Comparison of ENCODE assay signal across 17 mouse cellular contexts in the genomic region with DNA sequence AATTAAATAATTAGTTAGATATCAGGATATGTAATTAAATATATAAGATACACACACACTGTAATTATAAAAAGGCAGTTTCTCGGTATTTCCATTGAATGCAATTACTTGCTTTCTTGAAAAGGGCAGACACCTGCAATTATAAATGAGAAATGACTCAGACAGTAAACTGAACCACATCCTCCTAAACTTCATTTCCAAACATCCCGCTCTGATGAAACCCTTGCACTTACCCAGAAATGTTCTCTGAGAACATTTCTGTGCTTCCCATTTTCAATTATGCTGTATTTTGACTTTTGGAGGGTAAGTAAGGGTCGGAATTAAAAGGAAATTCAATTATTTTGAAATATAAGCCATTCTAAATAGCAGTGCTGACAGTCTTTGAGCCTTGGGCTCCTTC.
"Had no signal": no experiment of that assay in that cellular context is flagged by ENCODE, and none has a peak within 500 bp of the region (broad histone marks: within the 10 kb centered on the region; RNA-seq: fewer than 3 reads in every experiment).

No protein-coding gene starts in this region.

- DNase-seq: gastrocnemius, adult 2 months; gastrocnemius, postnatal 10 days; gastrocnemius, postnatal 36 days; heart, adult 18-20 months; heart, postnatal 10 days; heart, postnatal 4 days; kidney, adult 18-20 months; kidney, adult 8-10 months; kidney, postnatal 10 days; kidney, postnatal 25 days; kidney, postnatal 4 days; liver; liver, embryonic 13.5 days had no signal

- ATAC-seq: hindbrain, embryonic 16.5 days; inflammation-experienced regulatory T-cells, adult 6 months; intestine, embryonic 15.5 days; intestine, postnatal 0 days had no signal
